17 mouse cellular contexts compared by ENCODE assay signal in genomic region chr2:78716157-78716798, GRCm38 (mm10).
DNase-seq lines count a peak whose midpoint lies in the region; ATAC-seq lines count a peak whose summit lies in the region.
"Had no signal": no experiment of that assay in that cellular context is flagged by ENCODE, and none has a peak within 500 bp of the region (broad histone marks: within the 10 kb centered on the region; RNA-seq: fewer than 3 reads in every experiment).

No protein-coding gene starts in this region.

- H3K27me3 ChIP-seq in forebrain, embryonic 11.5 days (ENCODE audit: control insufficient read depth, insufficient read depth, low read length): no peaks in the 10 kb centered on the region
- no peaks in the 10 kb centered on the region for H3K27me3 ChIP-seq in forebrain, embryonic 12.5 days
- H3K27me3 ChIP-seq in kidney, embryonic 15.5 days: no peaks in the 10 kb centered on the region
- H3K27me3 ChIP-seq: midbrain, embryonic 12.5 days had no signal

- no peak overlapping the region for H3K27ac ChIP-seq in forebrain, embryonic 11.5 days (ENCODE audit: low read depth, low read length)
- H3K27ac ChIP-seq in forebrain, embryonic 12.5 days: no peak overlapping the region
- H3K27ac ChIP-seq in kidney, embryonic 15.5 days: no peak overlapping the region
- H3K27ac ChIP-seq: midbrain, embryonic 12.5 days had no signal

- H3K4me1 ChIP-seq in forebrain, embryonic 11.5 days (replicated peaks; ENCODE audit: control insufficient read depth, insufficient read depth, low read length): no peaks in the 10 kb centered on the region
- no peaks in the 10 kb centered on the region for H3K4me1 ChIP-seq in forebrain, embryonic 12.5 days
- H3K4me1 ChIP-seq in kidney, embryonic 15.5 days: no peaks in the 10 kb centered on the region
- H3K4me1 ChIP-seq: midbrain, embryonic 12.5 days had no signal

- WGBS in forebrain, embryonic 11.5 days: 87% methylated on average over 7 of the region's 7 CpGs
- WGBS in forebrain, embryonic 12.5 days: 80% methylated on average over 7 of the region's 7 CpGs
- 73% methylated on average over 7 of the region's 7 CpGs for WGBS in kidney, embryonic 15.5 days

- H3K36me3 ChIP-seq in forebrain, embryonic 11.5 days (ENCODE audit: control insufficient read depth, insufficient read depth, low read length): no peaks in the 10 kb centered on the region
- no peaks in the 10 kb centered on the region for H3K36me3 ChIP-seq in forebrain, embryonic 12.5 days (replicated peaks)
- no peaks in the 10 kb centered on the region for H3K36me3 ChIP-seq in kidney, embryonic 15.5 days
- H3K36me3 ChIP-seq: midbrain, embryonic 12.5 days had no signal

- no peaks in the 10 kb centered on the region for H3K9me3 ChIP-seq in forebrain, embryonic 11.5 days (ENCODE audit: control insufficient read depth, low read length)
- H3K9me3 ChIP-seq in forebrain, embryonic 12.5 days: no peaks in the 10 kb centered on the region
- H3K9me3 ChIP-seq in kidney, embryonic 15.5 days (replicated peaks): no peaks in the 10 kb centered on the region
- H3K9me3 ChIP-seq: midbrain, embryonic 12.5 days had no signal

- ATAC-seq in forebrain, embryonic 11.5 days (replicated peaks; ENCODE audit: low FRiP score): 0 out of 2 replicates have a peak, but pooled peaks have one; percentile 39
- ATAC-seq in forebrain, embryonic 12.5 days (ENCODE audit: low FRiP score): no peak
- peak; percentile 86 for ATAC-seq in kidney, embryonic 15.5 days (replicated peaks; ENCODE audit: low FRiP score)
- ATAC-seq in erythroid progenitor cell, adult 5-6 weeks (replicated peaks; ENCODE audit: low FRiP score, poor library complexity, severe bottlenecking): peak; percentile 90
- peak; percentile 63 for ATAC-seq in megakaryocyte-erythroid progenitor cell, adult 5-6 weeks (replicated peaks; ENCODE audit: low FRiP score, low TSS enrichment, poor library complexity, severe bottlenecking)
- ATAC-seq: inflammation-experienced regulatory T-cells, adult 6 months; lung, postnatal 0 days had no signal

- no peak overlapping the region for H3K4me3 ChIP-seq in forebrain, embryonic 11.5 days (ENCODE audit: low read depth, low read length)
- no peak overlapping the region for H3K4me3 ChIP-seq in forebrain, embryonic 12.5 days (replicated peaks)
- H3K4me3 ChIP-seq in kidney, embryonic 15.5 days (replicated peaks): no peak overlapping the region
- H3K4me3 ChIP-seq: midbrain, embryonic 12.5 days had no signal

- no peak overlapping the region for H3K4me2 ChIP-seq in forebrain, embryonic 11.5 days (ENCODE audit: low read depth, low read length, severe bottlenecking)
- H3K4me2 ChIP-seq in forebrain, embryonic 12.5 days: no peak overlapping the region
- no peak overlapping the region for H3K4me2 ChIP-seq in kidney, embryonic 15.5 days
- H3K4me2 ChIP-seq: midbrain, embryonic 12.5 days had no signal

- no peak overlapping the region for H3K9ac ChIP-seq in forebrain, embryonic 11.5 days (ENCODE audit: low read length)
- H3K9ac ChIP-seq in forebrain, embryonic 12.5 days: no peak overlapping the region
- H3K9ac ChIP-seq in kidney, embryonic 15.5 days: no peak overlapping the region
- H3K9ac ChIP-seq: midbrain, embryonic 12.5 days had no signal

- peak; percentile 51 for DNase-seq in forebrain, embryonic 11.5 days (ENCODE audit: low spot score)
- no peak for DNase-seq in kidney, adult 9 months
- DNase-seq in ovary, postnatal 36 days (ENCODE audit: low spot score): no peak
- no peak for DNase-seq in thymus, postnatal 14 days
- DNase-seq: adrenal gland, postnatal 10 days; cerebellum, adult 18-20 months; heart, postnatal 14 days; kidney, postnatal 25 days; left cerebral cortex, postnatal 4 days; thymus, postnatal 4 days had no signal
